Mouse (Mus musculus) adrenal gland, postnatal 14 days (tissue): Measurements from ENCODE around the gene Cnga3. TPM values are rescaled to one million over a fixed set of nuclear protein-coding genes. Genes with fewer than 3 reads are reported as not detected.

ENCODE experiments used
- DNase-seq: peaks from one replicate; pipeline ENCODE4 v3.0.0; 2021; ENCODE audit warnings: mixed read lengths
- long read RNA-seq, 2 experiments: library from polyadenylated mRNA; stranded (forward); transcript quantifications; one replicate each; pipeline ENCODE4 v2.0.0; 2021
- total RNA-seq: library from RNA; stranded (reverse); gene quantifications from 2 replicates; pipeline ENCODE4 v1.2.3, GENCODE M21; 2021

Gene Cnga3
- 1.8 and 2.0 TPM in 2 replicates for total RNA-seq
- long read RNA-seq, experiment 1, partial matches to known transcripts: 0 of 6 reads
- long read RNA-seq, experiment 1, other reads (novel, unspliced or antisense): 6 of 6 reads
- long read RNA-seq, experiment 2, partial matches to known transcripts: 0 of 1 reads
- long read RNA-seq, experiment 2, other reads (novel, unspliced or antisense): 1 of 1 reads

- DNase-seq: no peak
These were observed at the start of gene Cnga3 for GRCm38 (mm10) chr1:37214144-37214543. Gene Cnga3, plus strand, starts transcription at chr1:37214434.

GRCm38 (mm10) chr1:37166066-37166465 is 48.2 kb upstream of the Cnga3 start:
- no peak for DNase-seq

GRCm38 (mm10) chr1:37167918-37168317 is 46.3 kb upstream of the Cnga3 start:
- DNase-seq: no peak

- DNase-seq: no peak
These were observed 36.4 kb upstream of the Cnga3 start for GRCm38 (mm10) chr1:37177874-37178273.

DNA sequence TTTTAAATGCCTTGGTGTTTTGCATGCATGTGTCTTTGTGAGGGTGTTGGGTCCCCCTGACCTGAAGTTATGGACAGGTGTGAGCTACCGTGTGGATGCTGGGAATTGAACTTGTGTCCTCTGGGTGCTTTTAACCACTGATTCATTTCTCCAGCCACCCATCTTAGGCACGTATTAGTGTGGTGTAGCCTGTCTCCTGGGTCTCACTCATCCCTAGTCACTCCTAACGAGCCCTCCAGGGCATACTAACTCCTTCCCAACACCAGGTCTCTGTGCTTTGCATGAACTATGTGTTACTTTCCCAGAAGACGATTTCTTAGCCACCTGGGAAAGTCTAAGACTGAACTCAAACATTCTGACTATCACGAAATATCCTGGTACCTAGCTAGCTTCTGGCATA is 34.4 kb upstream of the Cnga3 start:
- no peak for DNase-seq

GRCm38 (mm10) chr1:37187050-37187449 is 27.2 kb upstream of the Cnga3 start:
- no peak for DNase-seq

- no peak for DNase-seq
These were observed 19.6 kb upstream of the Cnga3 start for GRCm38 (mm10) chr1:37194607-37195006.

DNA sequence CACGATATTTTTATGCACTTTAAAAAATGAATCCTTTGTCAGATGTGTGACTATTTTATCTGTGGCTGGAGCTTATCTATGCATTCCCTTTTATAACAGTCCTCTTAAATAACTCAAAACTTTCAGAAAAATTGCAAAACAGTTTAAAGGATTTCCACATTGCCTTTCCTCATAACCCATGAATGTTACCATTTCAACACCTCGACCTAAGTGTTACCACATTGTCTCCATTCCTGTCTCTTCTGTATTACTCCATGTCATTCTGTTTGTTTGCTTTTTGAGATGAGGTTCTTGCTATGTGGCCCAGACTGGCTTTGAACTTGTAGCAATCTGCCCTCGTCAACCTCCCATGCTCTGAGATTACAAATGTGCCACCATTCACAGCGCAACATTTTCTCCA is 12.8 kb upstream of the Cnga3 start:
- DNase-seq: no peak

- DNase-seq: no peak
These were observed 6.5 kb upstream of the Cnga3 start for GRCm38 (mm10) chr1:37207743-37208142.

DNA sequence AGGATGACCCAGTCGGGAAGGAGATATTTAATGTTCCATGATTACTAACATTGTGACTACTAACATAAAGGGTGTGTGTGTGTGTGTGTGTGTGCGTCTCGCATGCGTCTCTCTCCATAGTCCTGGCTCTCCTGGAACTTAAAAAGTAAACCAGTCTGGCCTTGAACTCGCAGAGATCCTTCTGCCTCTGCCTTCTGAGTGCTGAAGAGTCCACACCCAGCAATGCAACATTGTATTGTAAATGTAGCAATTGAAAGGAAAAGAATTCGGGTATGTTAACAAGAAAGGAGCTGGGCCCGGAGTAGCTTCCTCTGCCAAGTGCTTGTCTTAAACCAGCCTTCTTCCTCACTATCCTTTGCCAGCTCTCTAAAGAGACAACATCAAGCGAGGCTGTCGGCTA is 1.9 kb upstream of the Cnga3 start:
- no peak for DNase-seq

DNA sequence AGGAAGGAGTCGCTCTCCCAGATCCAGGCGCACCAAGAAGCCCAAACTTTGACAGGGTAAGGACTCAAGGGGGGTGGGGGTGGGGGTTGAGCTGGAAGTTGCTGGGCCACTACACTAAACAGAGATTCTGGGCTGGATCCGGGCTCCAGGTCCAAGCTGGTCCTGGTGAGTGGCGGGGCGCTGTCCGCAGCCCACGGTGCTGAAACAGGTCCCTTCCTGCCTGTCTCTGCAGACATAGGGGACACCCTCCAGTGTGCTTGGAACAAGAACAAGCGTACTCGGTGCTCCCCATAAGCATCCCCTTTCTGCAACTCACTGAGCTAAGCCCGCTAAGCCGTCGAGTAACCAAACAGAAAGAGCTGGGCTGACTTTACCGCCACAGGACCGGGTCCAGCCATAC is 4.2 kb downstream of the Cnga3 start:
- DNase-seq: peak; percentile 80

- DNase-seq: no peak
These were observed 5.4 kb downstream of the Cnga3 start for GRCm38 (mm10) chr1:37219593-37219992.

GRCm38 (mm10) chr1:37220134-37220907 is 6.1 kb downstream of the Cnga3 start:
- peak; percentile 48 for DNase-seq

GRCm38 (mm10) chr1:37222002-37222401 is 7.8 kb downstream of the Cnga3 start:
- no peak for DNase-seq

DNA sequence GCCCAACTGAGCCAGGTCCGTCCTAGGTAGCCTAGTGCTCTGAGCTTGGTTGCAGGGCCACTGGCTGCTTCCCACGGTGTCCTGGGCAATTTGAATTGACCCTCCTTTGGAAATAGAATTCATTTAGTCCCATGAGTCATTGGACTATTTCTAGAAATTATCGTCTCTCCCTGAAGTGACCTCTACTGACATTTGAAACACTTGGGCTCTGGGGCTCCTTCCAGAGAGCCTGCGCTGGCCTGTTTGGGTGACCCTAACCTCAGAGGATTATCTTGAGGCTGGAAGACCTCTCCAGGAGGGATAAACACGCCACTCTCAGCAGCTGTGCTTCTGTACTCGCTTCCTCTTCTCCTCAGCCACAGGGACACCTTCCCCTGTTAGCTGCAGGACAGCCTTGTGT is 16.2 kb downstream of the Cnga3 start:
- DNase-seq: no peak

DNA sequence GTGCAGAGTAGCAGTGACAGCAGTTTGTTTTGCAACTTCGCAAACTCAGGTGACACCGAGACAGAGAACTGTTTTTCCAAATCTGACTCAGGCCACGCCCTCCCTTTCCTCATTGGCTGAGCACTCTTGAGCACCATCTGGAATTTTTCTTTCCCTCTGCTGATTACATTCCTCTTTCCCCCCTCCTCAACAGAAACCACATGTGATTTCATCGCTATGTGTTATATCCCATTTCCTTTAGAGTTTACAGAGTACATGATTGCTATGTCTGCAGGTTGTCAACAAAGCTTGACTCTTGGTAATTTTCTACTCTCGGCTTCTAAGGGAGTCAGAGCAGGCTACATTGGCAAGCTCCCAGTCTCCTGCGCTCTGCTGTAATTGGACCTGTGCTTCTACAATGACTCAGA is 17.1 kb downstream of the Cnga3 start:
- peak; percentile 28 for DNase-seq

GRCm38 (mm10) chr1:37239045-37239635 is 24.9 kb downstream of the Cnga3 start:
- no peak for DNase-seq

- no peak for DNase-seq
These were observed 28.0 kb downstream of the Cnga3 start for GRCm38 (mm10) chr1:37242253-37242652.

- DNase-seq: no peak
These were observed 32.2 kb downstream of the Cnga3 start for GRCm38 (mm10) chr1:37246476-37246875.

GRCm38 (mm10) chr1:37248406-37248805 is 34.2 kb downstream of the Cnga3 start:
- DNase-seq: peak; percentile 18

GRCm38 (mm10) chr1:37250643-37251310 is 36.5 kb downstream of the Cnga3 start:
- DNase-seq: peak; percentile 88

DNA sequence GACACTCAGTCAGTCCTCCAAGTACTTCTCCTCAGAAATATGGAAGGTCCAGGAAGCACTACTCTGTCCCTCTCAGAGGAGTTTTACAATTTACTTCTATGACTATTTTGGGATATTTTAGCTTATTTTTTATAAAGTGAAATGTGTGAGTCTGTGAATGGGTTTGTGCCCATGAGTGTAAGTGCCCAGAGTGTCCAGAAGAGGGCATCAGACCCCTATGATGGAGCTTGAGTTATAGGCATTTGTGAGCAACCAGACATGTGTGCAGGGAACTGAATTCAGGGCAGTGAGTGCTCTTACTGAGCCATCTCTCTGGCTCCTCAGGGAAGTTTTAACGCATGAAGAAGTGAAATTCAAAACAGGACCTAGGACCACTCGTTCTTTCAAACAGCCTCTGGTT is 44.2 kb downstream of the Cnga3 start:
- no peak for DNase-seq

GRCm38 (mm10) chr1:37272464-37272863 is 58.2 kb downstream of the Cnga3 start:
- DNase-seq: peak; percentile 73
